Mouse (Mus musculus) testis, adult 2 months (tissue): ENCODE results near the gene Mpp3.

Experiments used
- CTCF ChIP-seq: fragments of 200-500 bp; IDR thresholded peaks from 2 replicates; pipeline ENCODE4 v1.5.1; 2012; ENCODE audit warnings: low read depth, mild to moderate bottlenecking, inconsistent platforms, low read length, moderate library complexity; ENCODE audit not compliant: control insufficient read depth, insufficient read depth, insufficient replicate concordance
- POLR2A ChIP-seq: fragments of 200-500 bp; IDR thresholded peaks from 2 replicates; pipeline ENCODE4 v1.6.1; 2012; ENCODE audit warnings: low read depth, mild to moderate bottlenecking, inconsistent platforms, low read length, moderate library complexity; ENCODE audit not compliant: control insufficient read depth

- TF ChIP-seq CTCF (no peak), POLR2A (no peak)
These were observed 2.9 kb downstream of the Mpp3 start for GRCm38 (mm10) chr11:102025354-102025753.
